Mouse (Mus musculus) naive thymus-derived CD4-positive, alpha-beta T cell, adult 2 months (primary cell): ENCODE results near the gene Hsd17b2.
A peak's percentile ranks its signal among the peaks of the same experiment; 100 is the strongest.
"Not testable (repeated sequence)": the region's sequence is repeated elsewhere in the genome, so short reads cannot be mapped to it uniquely, and the experiment has no call there.

Source experiments
- DNase-seq: peaks from one replicate; pipeline ENCODE4 v3.0.0-alpha.2; 2011; ENCODE audit warnings: low read depth

Hsd17b2 gene

GRCm38 (mm10) chr8:117714604-117715003 lies 12.9 kb downstream of the Hsd17b2 start:
- DNase-seq = no peak

DNA sequence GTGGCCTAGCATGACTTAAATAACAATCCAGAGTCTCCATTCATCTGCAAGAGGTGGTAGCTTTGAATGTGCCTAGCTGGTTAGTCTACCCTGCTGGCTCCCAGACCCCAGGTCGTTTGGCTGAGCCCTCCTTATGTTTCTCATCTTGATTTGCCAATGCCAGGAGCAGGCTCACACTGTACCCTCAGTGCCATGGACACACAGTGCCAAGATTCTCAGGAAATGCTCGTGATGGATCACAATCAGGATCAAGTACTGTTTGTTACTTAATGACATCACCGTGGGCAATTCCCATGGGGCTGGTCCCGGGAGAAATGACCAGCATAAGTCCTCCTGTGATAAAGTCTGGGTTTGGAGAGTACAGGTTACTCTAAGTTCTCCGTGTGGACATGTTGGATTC lies 14.2 kb downstream of the Hsd17b2 start:
- DNase-seq = no peak

- DNase-seq = no peak
Measured at GRCm38 (mm10) chr8:117718152-117718860, 16.6 kb downstream of the Hsd17b2 start.

DNA sequence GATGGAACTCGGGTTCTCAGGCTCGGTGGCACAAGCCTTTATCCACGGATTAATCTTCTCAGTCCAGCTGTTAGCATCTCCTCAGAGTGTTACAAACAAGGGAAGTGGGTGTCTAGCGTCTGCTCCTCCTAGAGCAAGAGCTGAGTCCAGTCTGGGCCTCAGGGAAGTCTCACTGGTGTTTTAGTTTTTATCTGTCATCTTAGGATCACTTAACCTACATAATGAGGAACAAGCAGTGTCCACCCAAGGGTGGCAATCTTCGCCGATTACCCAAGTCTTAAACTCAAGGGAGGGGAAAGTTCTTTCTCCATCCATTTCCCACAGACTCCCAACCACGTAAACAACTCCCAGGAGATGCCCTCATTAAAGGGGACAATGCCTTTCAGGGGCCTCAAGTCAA lies 24.8 kb downstream of the Hsd17b2 start:
- no peak for DNase-seq

GRCm38 (mm10) chr8:117727561-117727960 lies 25.9 kb downstream of the Hsd17b2 start:
- DNase-seq = no peak

- no peak for DNase-seq
Measured at GRCm38 (mm10) chr8:117728234-117728633, 26.5 kb downstream of the Hsd17b2 start.

DNA sequence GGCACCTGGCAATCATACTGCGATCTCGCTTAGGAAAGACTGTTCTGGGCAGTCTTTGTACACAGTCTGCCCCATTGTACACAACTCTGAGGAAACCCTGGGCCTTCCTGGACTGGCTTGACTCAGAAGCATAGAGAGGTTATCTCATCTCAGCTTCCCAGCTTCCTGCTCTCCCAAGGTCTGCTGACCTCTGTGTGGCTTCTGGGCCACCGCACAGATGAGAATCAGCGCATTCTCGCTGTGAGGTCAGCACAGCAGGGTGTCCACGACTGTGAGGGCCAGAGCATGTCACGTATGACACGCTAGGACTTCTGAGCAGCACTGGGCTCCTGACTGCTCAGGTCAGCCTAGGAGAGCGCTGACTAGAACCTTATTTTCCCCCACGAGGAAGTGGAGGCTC lies 29.3 kb downstream of the Hsd17b2 start:
- no peak for DNase-seq

GRCm38 (mm10) chr8:117736657-117737175 lies 35.0 kb downstream of the Hsd17b2 start:
- DNase-seq = no peak

DNA sequence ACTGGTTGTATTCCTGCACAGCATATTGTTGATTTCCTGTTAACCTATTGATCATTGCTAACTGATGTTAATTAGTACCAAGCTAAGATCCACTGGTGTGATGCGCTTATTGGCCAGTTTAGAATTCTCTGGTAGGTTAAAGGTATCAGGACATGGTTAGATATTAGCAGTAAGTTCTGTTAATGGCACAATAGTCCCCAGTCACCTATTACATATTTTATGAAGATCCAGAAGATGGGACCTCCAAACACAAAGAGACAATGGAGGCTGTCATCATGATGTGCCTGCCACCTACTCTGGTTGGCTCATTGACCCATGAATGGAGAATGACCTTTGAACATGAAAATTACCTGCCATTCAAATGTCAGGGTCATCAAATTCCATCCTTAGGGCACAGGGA lies 36.5 kb downstream of the Hsd17b2 start:
- not testable (repeated sequence) for DNase-seq

DNA sequence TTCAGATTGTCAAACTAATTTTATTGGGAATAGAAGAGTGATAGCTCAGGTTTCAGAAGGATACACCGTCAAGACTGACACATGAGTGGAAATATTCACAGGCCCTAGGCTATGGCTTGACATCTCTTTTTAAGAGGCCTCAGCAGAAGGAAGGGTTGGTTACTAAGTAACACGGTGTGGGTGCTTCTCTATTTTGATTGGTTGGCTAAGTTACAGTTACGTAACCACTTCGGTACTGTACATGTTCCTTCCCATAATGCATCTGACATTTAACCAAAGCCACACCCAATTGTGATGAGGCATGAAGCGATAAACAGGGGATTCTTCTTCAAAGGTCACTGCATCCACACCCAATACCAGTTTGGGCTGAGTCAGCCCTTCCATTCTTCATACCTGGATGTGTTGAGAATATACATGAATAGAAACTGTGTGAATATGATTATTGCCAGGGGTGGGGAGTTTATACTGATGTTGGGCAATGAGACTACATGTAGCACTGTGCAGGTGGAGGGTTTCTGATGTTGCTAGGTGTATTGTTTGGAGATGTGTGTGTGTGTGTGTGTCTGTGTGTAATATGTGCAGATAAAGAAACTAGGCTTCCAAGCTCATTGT lies 38.8 kb downstream of the Hsd17b2 start:
- DNase-seq = no peak

DNA sequence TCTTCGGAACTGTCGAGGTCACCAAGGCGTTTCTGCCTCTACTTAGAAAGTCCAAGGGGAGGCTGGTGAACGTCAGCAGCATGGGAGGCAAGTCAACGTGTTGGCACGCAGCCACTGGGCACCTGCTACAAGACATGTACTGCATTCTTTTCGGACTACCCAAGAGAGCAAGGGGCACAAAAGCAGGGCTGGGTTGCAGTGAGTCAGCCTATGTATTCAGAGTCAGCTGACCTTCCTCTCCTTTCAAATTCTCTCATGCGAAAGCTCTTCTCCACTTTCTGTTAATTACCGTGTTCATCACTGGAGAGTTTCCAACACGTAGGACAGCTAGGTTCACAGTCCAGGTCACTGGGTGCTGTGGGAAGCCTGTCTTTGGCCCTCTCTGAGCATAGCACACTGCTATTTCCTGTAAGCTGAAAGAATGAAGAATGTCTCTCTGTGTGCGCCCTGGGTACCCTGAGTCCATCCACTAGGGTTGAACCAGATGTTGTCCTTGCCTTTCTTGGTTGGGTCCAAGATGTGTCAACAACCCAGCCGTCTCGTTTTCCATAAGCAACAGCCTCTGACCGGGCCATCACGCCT lies 40.8 kb downstream of the Hsd17b2 start:
- no peak for DNase-seq

DNA sequence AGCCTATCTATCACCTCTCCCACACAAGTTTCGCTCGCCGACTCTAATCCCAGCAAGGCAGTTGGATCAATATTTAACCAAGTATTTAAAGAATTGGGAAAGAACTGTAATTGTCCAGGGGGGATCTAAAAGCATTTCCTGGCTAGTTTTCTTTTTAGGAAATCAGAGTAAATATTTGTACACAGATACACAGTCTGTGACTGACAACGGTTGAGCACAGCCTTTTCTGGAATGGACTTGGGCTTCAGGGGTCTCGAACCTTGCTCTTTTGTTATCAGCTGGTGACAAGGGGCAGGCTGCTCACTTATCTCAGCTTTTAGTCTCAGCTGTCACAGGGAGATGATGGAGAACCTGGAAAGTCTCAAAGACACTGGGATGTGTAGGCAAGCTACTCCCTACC lies 44.9 kb downstream of the Hsd17b2 start:
- DNase-seq = no peak

- no peak for DNase-seq
Measured at GRCm38 (mm10) chr8:117747428-117747827, 45.7 kb downstream of the Hsd17b2 start.

GRCm38 (mm10) chr8:117747886-117748730 lies 46.4 kb downstream of the Hsd17b2 start:
- DNase-seq = no peak

DNA sequence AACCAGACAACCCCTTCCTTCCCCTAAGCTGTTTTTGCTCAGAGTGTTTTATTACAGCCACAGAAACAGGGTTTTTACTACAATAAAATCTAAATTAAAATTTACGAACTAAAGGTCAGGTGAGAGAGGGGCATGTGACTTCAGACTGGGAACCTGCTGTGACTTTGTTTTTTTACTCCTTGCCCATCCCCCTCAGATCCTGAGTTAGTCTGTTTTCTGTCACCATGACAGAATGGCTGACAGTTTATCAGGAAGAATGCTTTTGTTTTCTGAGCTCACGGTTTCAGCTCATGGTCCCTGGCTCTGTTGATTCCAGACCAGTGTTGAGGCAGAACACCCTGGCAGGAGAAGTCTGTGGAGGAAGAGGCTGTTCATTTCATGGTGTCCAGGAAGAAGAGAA lies 47.7 kb downstream of the Hsd17b2 start:
- DNase-seq = no peak

DNA sequence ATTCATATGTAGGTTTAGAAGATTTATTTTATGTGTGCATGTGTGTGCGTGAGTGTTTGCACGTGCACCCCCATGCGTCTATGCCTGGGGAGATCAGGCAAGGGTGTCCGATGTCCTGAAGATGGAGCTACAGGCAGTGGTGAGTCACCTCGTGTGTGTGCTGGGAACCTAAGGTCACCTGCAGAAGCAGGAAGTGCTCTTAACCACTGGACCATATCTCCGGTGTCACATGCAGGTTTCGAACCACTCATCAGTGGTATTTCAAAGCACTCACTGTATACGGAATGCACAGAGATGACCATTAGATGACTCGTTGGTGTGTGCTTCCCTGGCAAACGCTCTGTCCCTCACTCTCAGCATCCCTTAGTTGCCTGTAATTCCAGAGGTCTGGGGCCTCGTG lies 56.2 kb downstream of the Hsd17b2 start:
- DNase-seq = no peak

GRCm38 (mm10) chr8:117762776-117763175 lies 61.1 kb downstream of the Hsd17b2 start:
- DNase-seq = no peak

GRCm38 (mm10) chr8:117764625-117765024 lies 62.9 kb downstream of the Hsd17b2 start:
- no peak for DNase-seq

- no peak for DNase-seq
Measured at GRCm38 (mm10) chr8:117765947-117766346, 64.2 kb downstream of the Hsd17b2 start.

- DNase-seq = no peak
Measured at GRCm38 (mm10) chr8:117768971-117769370, 67.3 kb downstream of the Hsd17b2 start.

DNA sequence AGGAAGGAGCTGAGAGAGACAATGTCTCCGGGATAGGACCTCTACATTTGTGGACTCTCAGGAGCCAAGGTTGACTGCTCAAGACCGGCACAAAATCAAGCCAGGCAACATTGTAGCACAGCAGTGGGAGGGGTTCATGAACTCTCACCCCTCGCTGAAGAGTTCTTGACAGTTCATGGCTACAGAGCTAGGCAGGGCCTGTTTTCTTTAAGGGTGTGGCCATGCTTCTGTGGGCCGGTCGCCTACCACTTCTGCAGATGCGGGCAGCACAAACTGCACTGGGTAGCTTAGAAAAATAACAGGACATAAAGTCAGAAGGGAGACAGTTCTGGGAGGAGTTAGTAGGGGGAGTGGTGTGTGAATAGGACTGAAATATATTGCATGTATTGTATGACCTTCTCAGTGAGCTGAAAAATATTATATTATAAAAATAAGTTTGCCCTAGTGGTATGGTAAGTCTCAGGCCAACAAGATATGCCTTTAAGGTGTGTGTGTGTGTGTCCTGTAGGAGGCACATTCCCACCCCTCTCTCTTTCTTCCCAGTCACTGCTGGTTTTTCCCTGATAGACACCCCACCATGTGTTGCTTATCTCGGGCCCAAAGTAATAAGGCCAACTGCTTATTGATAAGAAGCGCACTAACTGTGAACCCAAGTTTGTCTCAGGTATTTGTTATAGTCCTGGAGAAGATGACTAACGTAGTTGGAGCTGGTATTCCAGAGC lies 69.6 kb downstream of the Hsd17b2 start:
- no peak for DNase-seq

GRCm38 (mm10) chr8:117772126-117772525 lies 70.4 kb downstream of the Hsd17b2 start:
- peak; percentile 20 for DNase-seq
